Mouse (Mus musculus) midbrain, embryonic 12.5 days (tissue): ENCODE results near the gene Il27ra. TPM values are rescaled to one million over a fixed set of nuclear protein-coding genes. Genes with fewer than 3 reads are reported as not detected.
A peak's percentile ranks its signal among the peaks of the same experiment; 100 is the strongest.

Experiments
- ATAC-seq: fragments of 200-750 bp; cut with Nextera tagmentation; 2 replicates; pipeline ENCODE4 v1.8.0; 2017; ENCODE audit warnings: low read depth, moderate TSS enrichment, moderate library complexity; ENCODE audit not compliant: low FRiP score
- H3K27ac ChIP-seq: fragments of 300-500 bp; sonication (generic); replicated peaks from 2 replicates; pipeline ENCODE4 v1.5.1; 2016; ENCODE audit warnings: mild to moderate bottlenecking
- H3K27me3 ChIP-seq: fragments of 300-500 bp; sonication (generic); 2 replicates; pipeline ENCODE4 v1.6.1; 2016; ENCODE audit warnings: mild to moderate bottlenecking
- H3K36me3 ChIP-seq: fragments of 300-500 bp; sonication (generic); 2 replicates; pipeline ENCODE4 v1.6.1; 2016
- H3K4me1 ChIP-seq: fragments of 300-500 bp; sonication (generic); 2 replicates; pipeline ENCODE4 v1.6.1; 2016
- H3K4me2 ChIP-seq: fragments of 300-500 bp; sonication (generic); replicated peaks from 2 replicates; pipeline ENCODE4 v1.6.1; 2016; ENCODE audit warnings: mild to moderate bottlenecking, moderate library complexity
- H3K4me3 ChIP-seq: fragments of 300-500 bp; sonication (generic); 2 replicates; pipeline ENCODE4 v1.5.1; 2016; ENCODE audit warnings: mild to moderate bottlenecking
- H3K9ac ChIP-seq: fragments of 300-500 bp; sonication (generic); replicated peaks from 2 replicates; pipeline ENCODE4 v1.6.1; 2016; ENCODE audit warnings: mild to moderate bottlenecking, moderate library complexity
- H3K9me3 ChIP-seq: fragments of 300-500 bp; sonication (generic); 2 replicates; pipeline ENCODE4 v1.6.1; 2016; ENCODE audit warnings: mild to moderate bottlenecking
- WGBS: fragments of 180-500 bp; shearing (Covaris S2); methylation state at CpG from one replicate; pipeline ENCODE4 v1.1.7; 2016; 5-methylcytosine and 5-hydroxymethylcytosine counted together
- polyA plus RNA-seq: library from polyadenylated mRNA; unstranded; fragments of >200 nt; fragmentation: Nextera tagmentation; extraction: Ambion mirVana; gene quantifications from 2 replicates; pipeline ENCODE4 v1.2.1, GENCODE M21; 2016

The Il27ra gene
- polyA plus RNA-seq, 1 experiment from 2014 or later: 0.52 TPM

DNA sequence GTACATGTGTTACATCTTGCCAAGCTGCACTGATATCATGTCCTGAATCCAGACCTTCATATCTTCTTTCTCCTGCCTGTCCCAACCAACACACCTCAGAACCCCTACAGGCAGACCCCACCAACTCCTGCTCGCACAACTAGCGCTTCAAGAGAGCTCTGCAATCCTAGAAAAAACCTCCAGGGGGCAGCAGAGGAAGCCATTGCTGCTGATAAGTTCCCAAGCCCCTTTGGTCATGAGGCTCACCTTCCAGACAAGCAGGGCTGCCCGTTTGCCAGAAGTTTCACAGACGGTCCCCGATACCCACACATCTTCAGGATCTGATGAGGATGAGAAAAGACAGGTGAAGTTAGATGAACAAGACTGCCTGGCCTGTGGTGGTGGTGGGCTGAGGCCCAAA lies 3.3 kb downstream of the Il27ra start:
- WGBS: 11% methylated on average over 5 of the region's 5 CpGs
- ATAC-seq: no peak
- Histone ChIP-seq H3K9ac (no peak overlapping the region), H3K27me3 (peaks cover 68% of the 10 kb centered on the region), H3K4me2 (no peak overlapping the region), H3K27ac (no peak overlapping the region), H3K4me1 (peaks cover 9% of the 10 kb centered on the region), H3K36me3 (no peaks in the 10 kb centered on the region), H3K4me3 (no peak overlapping the region), H3K9me3 (no peaks in the 10 kb centered on the region)

DNA sequence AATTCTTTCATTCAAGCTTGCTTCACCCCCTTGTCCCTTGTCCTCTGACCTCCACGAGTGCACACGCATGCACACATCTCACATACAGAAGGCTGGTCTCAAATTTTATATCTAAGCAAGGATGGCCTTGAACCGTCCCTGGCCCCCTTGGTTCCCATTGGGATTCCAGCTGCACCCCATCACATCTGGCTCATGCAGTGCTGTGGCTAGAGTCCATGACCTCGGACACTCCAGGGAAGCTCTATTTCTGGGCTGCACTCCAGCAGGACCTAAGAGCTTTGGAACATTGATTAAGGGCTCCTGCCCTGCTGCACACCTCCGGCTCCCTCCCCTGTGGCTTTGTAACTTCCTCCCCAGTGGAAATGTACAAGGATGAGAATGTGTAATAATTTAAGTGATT lies 4.4 kb downstream of the Il27ra start:
- H3K27ac ChIP-seq: no peak overlapping the region
- no peak overlapping the region for H3K4me2 ChIP-seq
- H3K9me3 ChIP-seq: no peaks in the 10 kb centered on the region
- peaks cover 58% of the 10 kb centered on the region for H3K27me3 ChIP-seq
- H3K4me3 ChIP-seq: no peak overlapping the region
- 78% methylated on average over 5 of the region's 5 CpGs for WGBS
- no peak for ATAC-seq
- H3K4me1 ChIP-seq: peaks cover 9% of the 10 kb centered on the region
- no peaks in the 10 kb centered on the region for H3K36me3 ChIP-seq
- H3K9ac ChIP-seq: no peak overlapping the region

DNA sequence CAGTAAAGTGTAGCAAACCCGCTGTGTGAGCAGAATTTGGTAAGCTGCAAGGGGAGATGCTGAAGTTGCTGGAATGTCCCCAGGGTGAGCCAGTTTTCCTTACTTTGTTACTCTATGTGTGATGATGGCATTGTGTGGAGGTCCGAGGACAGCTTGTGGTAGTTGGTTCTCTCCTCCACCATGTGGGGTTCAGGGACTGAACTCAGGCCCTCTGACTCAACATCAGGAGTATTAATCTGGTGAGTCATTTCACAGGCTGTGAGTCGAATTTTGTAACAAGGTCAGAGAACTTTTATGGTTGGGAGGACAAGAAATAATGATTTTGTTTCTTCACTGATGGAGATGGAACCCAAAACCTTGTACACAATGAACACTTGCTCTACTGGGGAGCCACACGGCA lies 9.6 kb downstream of the Il27ra start:
- H3K36me3 ChIP-seq: no peaks in the 10 kb centered on the region
- H3K4me2 ChIP-seq: no peak overlapping the region
- H3K4me3 ChIP-seq: no peak overlapping the region
- no peak overlapping the region for H3K27ac ChIP-seq
- no peaks in the 10 kb centered on the region for H3K4me1 ChIP-seq
- no peak for ATAC-seq
- H3K27me3 ChIP-seq: peaks cover 23% of the 10 kb centered on the region
- H3K9me3 ChIP-seq: no peaks in the 10 kb centered on the region
- H3K9ac ChIP-seq: no peak overlapping the region
- 79% methylated on average over 4 of the region's 4 CpGs for WGBS

DNA sequence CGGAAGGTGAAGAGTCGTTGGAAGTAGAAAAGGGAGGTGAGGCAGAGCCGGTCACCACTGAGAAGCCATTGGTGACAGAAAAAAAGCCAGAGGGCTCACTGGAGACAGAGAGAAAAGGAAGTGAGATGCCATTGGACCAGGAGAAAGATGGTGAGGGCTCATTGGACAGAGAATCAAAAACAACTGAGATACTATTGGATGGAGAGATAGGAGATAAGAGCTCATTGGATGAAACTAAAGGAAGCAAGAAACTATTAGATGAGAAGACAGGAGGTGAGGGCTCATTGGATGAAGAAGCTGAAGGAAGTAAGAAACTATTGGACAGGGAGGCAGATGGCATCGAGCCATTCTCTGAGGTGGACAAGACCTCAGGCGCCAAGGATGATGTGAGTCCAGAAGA lies 13.1 kb downstream of the Il27ra start:
- peaks cover 46% of the 10 kb centered on the region for H3K27me3 ChIP-seq
- no peak overlapping the region for H3K4me3 ChIP-seq
- no peak overlapping the region for H3K27ac ChIP-seq
- no peak for ATAC-seq
- H3K9ac ChIP-seq: no peak overlapping the region
- WGBS: 89% methylated on average over 5 of the region's 5 CpGs
- H3K4me2 ChIP-seq: no peak overlapping the region
- H3K36me3 ChIP-seq: no peaks in the 10 kb centered on the region
- peaks cover 19% of the 10 kb centered on the region; the same call in 1 of the 2 replicates for H3K4me1 ChIP-seq
- no peaks in the 10 kb centered on the region for H3K9me3 ChIP-seq

DNA sequence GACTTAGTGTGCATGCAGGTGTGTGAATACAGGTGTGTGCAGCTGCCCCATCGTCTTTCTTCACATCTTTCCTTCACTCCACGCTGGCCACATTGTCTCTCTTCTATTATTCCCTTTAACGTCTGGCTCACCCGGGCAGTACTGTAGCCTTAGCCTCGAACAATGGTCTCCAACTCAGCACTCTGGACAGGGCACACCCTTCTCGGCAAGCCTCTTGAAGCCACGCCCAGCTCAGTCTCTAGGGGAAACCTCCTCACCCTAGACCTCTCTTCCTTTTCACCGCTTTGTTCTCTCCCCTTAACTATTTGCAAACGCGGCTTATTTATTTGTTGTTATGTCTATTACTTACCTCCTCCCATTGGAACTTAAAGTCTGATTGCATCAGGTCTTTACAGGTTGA lies 14.9 kb downstream of the Il27ra start:
- no peak for ATAC-seq
- Histone ChIP-seq H3K4me2 (no peak overlapping the region), H3K27me3 (peaks cover 61% of the 10 kb centered on the region), H3K36me3 (no peaks in the 10 kb centered on the region), H3K9me3 (no peaks in the 10 kb centered on the region), H3K27ac (no peak overlapping the region), H3K4me3 (no peak overlapping the region), H3K4me1 (peaks cover 19% of the 10 kb centered on the region; the same call in 1 of the 2 replicates), H3K9ac (no peak overlapping the region)
- 10% methylated on average over 10 of the region's 10 CpGs for WGBS

DNA sequence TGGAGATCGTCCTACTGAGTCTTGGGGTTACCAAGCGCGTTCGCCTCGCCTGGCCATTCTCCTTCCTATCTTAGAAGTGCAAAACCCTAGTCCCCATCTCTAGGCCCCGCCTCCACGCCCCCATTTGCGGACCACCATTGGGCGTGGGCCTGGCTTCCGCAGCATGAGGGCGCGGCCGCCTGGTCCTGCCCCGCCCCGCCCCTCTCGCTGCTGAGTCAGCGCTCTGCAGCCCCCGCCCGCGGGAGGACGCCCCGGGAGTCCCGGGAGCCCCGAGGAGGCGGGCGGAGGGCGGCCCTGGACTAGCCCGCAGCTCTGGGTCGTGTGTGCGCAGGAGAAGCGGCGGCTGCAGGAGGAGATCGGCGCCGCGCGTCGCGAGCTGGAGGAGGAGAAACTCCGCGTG lies 16.5 kb downstream of the Il27ra start:
- peaks cover 77% of the 10 kb centered on the region for H3K27me3 ChIP-seq
- H3K4me1 ChIP-seq: peaks cover 25% of the 10 kb centered on the region
- no peaks in the 10 kb centered on the region for H3K9me3 ChIP-seq
- H3K9ac ChIP-seq: peak overlapping the region; percentile 50
- peak overlapping the region; percentile 79 for H3K4me2 ChIP-seq
- ATAC-seq: peak; percentile 84
- 1% methylated on average over 41 of the region's 41 CpGs for WGBS
- peak overlapping the region; percentile 46 for H3K4me3 ChIP-seq
- H3K36me3 ChIP-seq: no peaks in the 10 kb centered on the region
- no peak overlapping the region for H3K27ac ChIP-seq

DNA sequence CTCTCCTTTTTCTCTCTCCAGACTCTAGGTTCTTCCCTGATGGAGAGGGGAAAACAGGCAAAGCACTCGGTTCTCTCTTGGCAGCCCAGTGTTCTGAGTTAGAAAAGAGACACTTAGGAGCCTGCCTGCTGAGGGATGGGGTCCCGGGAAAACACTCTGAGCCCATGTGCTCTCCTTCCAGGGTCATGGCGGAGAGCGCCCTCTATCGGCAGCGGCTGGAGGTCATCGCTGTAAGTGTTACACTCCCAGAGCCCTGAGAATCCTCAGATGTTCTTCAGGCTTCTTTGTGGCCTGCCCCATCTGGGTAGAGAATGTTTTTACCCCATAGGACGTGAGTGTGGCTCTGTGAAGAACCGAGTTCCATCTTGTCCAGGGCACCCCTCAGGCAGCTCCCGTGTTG lies 18.2 kb downstream of the Il27ra start:
- H3K4me2 ChIP-seq: no peak overlapping the region
- no peaks in the 10 kb centered on the region for H3K36me3 ChIP-seq
- no peak overlapping the region for H3K9ac ChIP-seq
- no peak overlapping the region for H3K4me3 ChIP-seq
- H3K27me3 ChIP-seq: peaks cover 87% of the 10 kb centered on the region
- ATAC-seq: no peak
- peaks cover 25% of the 10 kb centered on the region for H3K4me1 ChIP-seq
- WGBS: 9% methylated on average over 10 of the region's 10 CpGs
- no peaks in the 10 kb centered on the region for H3K9me3 ChIP-seq
- H3K27ac ChIP-seq: no peak overlapping the region

DNA sequence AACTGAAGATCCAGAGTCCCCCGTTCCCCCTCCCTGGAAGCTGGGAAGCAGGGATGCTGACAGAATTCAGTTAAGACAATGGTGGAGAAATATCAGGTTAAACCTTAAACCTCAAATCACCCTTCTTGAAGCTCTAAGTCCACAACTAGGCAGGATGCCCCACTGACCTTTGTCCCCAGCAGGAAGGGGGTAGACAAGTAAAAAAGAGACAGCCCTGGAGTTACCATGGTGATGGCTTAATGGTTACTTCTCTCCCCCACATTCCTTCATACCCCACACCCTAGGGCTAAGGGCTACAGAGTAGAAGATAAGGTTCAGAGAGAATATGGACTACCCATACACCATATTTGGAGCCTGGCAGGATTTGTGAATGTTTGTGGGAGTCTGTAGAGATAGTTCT lies 18.8 kb downstream of the Il27ra start:
- Histone ChIP-seq H3K27ac (no peak overlapping the region), H3K27me3 (peaks cover 83% of the 10 kb centered on the region), H3K36me3 (no peaks in the 10 kb centered on the region), H3K9ac (no peak overlapping the region), H3K4me2 (no peak overlapping the region), H3K4me1 (peaks cover 25% of the 10 kb centered on the region), H3K4me3 (no peak overlapping the region), H3K9me3 (no peaks in the 10 kb centered on the region)
- no peak for ATAC-seq
- WGBS: 76% methylated on average over 1 of the region's 1 CpGs

DNA sequence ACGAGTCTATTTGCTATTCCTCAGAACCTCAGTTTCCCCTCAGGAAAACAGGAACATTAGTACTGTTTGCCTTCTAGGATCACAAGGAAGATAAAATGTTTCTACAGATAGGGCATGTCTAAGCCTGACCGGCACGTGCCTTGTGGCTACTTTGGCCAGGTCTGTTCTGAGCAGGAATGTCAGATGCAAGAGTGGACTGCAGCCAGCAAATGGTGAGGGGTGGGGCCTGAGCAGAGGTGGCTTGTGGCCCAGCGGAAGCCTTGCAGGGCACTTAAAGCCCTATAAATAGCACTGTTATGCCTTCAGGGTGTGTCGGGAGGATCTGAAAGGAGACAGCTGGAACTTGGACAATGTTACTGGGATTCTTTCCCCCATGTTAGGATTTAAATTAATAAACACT lies 19.3 kb downstream of the Il27ra start:
- H3K9me3 ChIP-seq: no peaks in the 10 kb centered on the region
- 62% methylated on average over 5 of the region's 5 CpGs for WGBS
- H3K9ac ChIP-seq: no peak overlapping the region
- no peak for ATAC-seq
- H3K27me3 ChIP-seq: peaks cover 77% of the 10 kb centered on the region
- H3K4me2 ChIP-seq: no peak overlapping the region
- no peak overlapping the region for H3K4me3 ChIP-seq
- no peak overlapping the region for H3K27ac ChIP-seq
- H3K36me3 ChIP-seq: no peaks in the 10 kb centered on the region
- peaks cover 25% of the 10 kb centered on the region for H3K4me1 ChIP-seq

DNA sequence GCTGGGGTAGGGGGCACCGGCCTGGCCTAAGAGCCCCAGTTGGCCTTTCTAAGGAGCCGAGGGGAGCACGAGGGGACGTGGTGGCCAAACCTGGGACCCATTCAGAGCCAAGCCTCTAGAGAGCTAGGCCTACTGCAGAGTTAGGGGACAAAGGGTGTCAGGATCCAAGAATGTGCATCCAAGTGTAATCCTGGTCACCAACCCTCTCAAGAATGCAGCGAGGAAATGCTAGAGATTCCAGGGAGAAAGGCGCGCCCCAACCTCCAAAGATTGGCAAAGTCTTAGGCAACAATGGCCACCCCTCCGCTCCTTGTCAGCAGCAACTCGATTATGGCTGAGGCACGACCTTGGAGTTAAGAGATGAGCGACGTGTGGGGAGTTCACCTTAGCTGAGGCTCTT lies 20.8 kb downstream of the Il27ra start:
- no peaks in the 10 kb centered on the region for H3K36me3 ChIP-seq
- WGBS: 36% methylated on average over 12 of the region's 12 CpGs
- H3K27ac ChIP-seq: no peak overlapping the region
- H3K4me1 ChIP-seq: peaks cover 18% of the 10 kb centered on the region
- H3K9ac ChIP-seq: no peak overlapping the region
- ATAC-seq: no peak
- no peaks in the 10 kb centered on the region for H3K9me3 ChIP-seq
- no peak overlapping the region for H3K4me3 ChIP-seq
- peaks cover 67% of the 10 kb centered on the region for H3K27me3 ChIP-seq
- no peak overlapping the region for H3K4me2 ChIP-seq

DNA sequence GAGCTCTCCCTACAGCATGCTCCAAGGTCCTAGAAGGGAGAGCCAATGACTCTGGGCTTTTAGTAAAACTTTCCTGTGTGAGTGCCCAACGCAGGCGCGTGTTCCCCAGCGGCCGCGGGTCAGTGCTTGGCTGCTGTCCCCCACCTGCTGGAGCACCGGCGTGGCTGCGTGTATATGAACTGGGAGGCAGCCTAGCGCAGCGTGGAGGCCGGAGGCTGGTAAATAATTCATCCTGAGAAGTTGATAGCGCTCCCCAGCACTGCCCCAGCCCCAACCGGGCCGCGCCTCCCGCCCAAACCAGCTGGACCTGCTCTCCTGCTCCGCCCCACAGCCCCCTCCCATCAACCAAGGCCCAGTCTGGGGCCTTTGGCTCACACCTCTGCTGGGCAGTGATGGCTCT lies 21.3 kb downstream of the Il27ra start, which contains the start of gene Palm3:
Gene Palm3 (plus strand): TSS at position 376 of the 400 bp plus-strand sequence.
- Histone ChIP-seq H3K36me3 (no peaks in the 10 kb centered on the region), H3K27me3 (peaks cover 62% of the 10 kb centered on the region), H3K9ac (no peak within 1 kb of the TSS), H3K9me3 (no peaks in the 10 kb centered on the region), H3K4me1 (peaks cover 13% of the 10 kb centered on the region), H3K27ac (no peak within 1 kb of the TSS), H3K4me3 (no peak within 1 kb of the TSS), H3K4me2 (no peak within 1 kb of the TSS)
- 9% methylated on average over 18 of the region's 18 CpGs for WGBS
- no peak for ATAC-seq

DNA sequence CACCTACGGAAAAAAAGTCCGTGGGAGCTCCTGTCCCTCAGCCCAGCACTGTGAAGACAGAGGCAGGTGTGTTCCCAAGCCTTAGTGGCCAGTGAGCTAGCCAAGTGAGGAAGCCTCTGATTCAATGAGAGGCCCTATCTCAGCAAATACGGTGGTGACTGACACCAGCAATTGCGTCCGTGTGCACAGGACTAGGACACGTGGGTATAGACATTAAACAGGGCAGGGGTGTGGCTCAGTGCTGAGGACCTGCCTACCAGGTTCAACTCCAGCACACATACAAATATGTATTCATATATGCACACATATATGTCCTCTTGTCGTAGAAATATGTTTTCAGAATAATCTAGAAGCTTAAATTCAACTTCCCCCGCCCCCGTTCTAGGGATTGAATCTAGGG lies 22.7 kb downstream of the Il27ra start:
- Histone ChIP-seq H3K4me1 (peaks cover 6% of the 10 kb centered on the region), H3K27ac (no peak overlapping the region), H3K27me3 (peaks cover 56% of the 10 kb centered on the region), H3K36me3 (no peaks in the 10 kb centered on the region), H3K4me2 (no peak overlapping the region), H3K4me3 (no peak overlapping the region), H3K9me3 (no peaks in the 10 kb centered on the region), H3K9ac (no peak overlapping the region)
- no peak for ATAC-seq
- 86% methylated on average over 9 of the region's 9 CpGs for WGBS

DNA sequence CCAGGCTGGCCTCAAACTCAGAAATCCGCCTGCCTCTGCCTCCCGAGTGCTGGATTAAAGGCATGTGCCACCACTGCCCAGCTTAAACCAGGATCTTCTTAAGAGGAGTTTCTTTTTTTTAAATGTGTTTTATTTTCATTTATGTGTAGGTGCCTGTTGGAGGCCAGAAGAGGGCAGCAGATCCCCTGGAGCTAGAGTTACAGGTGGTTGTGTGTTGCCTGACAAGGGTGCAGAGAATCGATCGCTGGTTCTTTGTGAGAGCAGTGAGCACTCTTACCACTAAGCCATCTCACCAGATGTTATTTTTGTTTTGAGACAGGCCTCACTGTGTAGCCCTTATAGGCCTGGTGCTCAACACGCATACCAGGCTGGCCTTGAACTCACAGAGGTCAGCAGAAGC lies 26.6 kb downstream of the Il27ra start:
- ATAC-seq: no peak
- Histone ChIP-seq H3K9me3 (no peaks in the 10 kb centered on the region), H3K9ac (no peak overlapping the region), H3K36me3 (no peaks in the 10 kb centered on the region), H3K4me1 (peaks cover 19% of the 10 kb centered on the region), H3K27ac (no peak overlapping the region), H3K27me3 (peaks cover 58% of the 10 kb centered on the region), H3K4me2 (no peak overlapping the region), H3K4me3 (no peak overlapping the region)
- 90% methylated on average over 5 of the region's 5 CpGs for WGBS
